Mouse (Mus musculus) embryonic facial prominence, embryonic 10.5 days (tissue): ENCODE measurements around the gene C2cd5. TPM values are rescaled to one million over a fixed set of nuclear protein-coding genes. Genes with fewer than 3 reads are reported as not detected.

Experiments
- DNase-seq: peaks from one replicate; pipeline ENCODE4 v3.0.0-alpha.2; 2017; ENCODE audit warnings: low spot score
- H3K27ac ChIP-seq: fragments of 300-500 bp; sonication (generic); replicated peaks from 2 replicates; pipeline ENCODE4 v1.5.1; 2016; ENCODE audit warnings: mild to moderate bottlenecking
- H3K27me3 ChIP-seq: fragments of 300-500 bp; sonication (generic); replicated peaks from 2 replicates; pipeline ENCODE4 v1.6.1; 2016; ENCODE audit warnings: low read depth, mild to moderate bottlenecking; ENCODE audit not compliant: poor library complexity, severe bottlenecking
- H3K36me3 ChIP-seq: fragments of 300-500 bp; sonication (generic); replicated peaks from 2 replicates; pipeline ENCODE4 v1.6.1; 2016; ENCODE audit warnings: mild to moderate bottlenecking, moderate library complexity
- H3K4me1 ChIP-seq: fragments of 300-500 bp; sonication (generic); 2 replicates; pipeline ENCODE4 v1.6.1; 2016
- H3K4me3 ChIP-seq: fragments of 300-500 bp; sonication (generic); 2 replicates; pipeline ENCODE4 v1.5.1; 2016; ENCODE audit warnings: mild to moderate bottlenecking, moderate library complexity
- H3K9me3 ChIP-seq: fragments of 300-500 bp; sonication (generic); 2 replicates; pipeline ENCODE4 v1.6.1; 2016; ENCODE audit warnings: mild to moderate bottlenecking
- WGBS: fragments of 180-500 bp; shearing (Covaris S2); methylation state at CpG from one replicate; pipeline ENCODE4 v1.1.7; 2016; 5-methylcytosine and 5-hydroxymethylcytosine counted together
- polyA plus RNA-seq: library from polyadenylated mRNA; unstranded; fragments of >200 nt; fragmentation: Nextera tagmentation; extraction: Ambion mirVana; gene quantifications from 2 replicates; pipeline ENCODE4 v1.2.1, GENCODE M21; 2016

The C2cd5 gene
- polyA plus RNA-seq, 1 experiment from 2014 or later = 31.3 TPM

- H3K9me3 ChIP-seq = no peaks in the 10 kb centered on the region
- 97% methylated on average over 7 of the region's 7 CpGs for WGBS
- H3K4me1 ChIP-seq = peaks cover 3% of the 10 kb centered on the region; the same call in 1 of the 2 replicates
- no peaks in the 10 kb centered on the region for H3K27me3 ChIP-seq
- no peak for DNase-seq
- H3K4me3 ChIP-seq = no peak overlapping the region
- no peaks in the 10 kb centered on the region for H3K36me3 ChIP-seq
- H3K27ac ChIP-seq = no peak overlapping the region
Measured at GRCm38 (mm10) chr6:143136688-143137087, 36.7 kb upstream of the C2cd5 start.

- WGBS = 93% methylated on average over 13 of the region's 13 CpGs
- Histone ChIP-seq H3K27me3 (no peaks in the 10 kb centered on the region), H3K9me3 (peaks cover 5% of the 10 kb centered on the region; the same call in 1 of the 2 replicates), H3K27ac (no peak overlapping the region), H3K4me3 (no peak overlapping the region), H3K4me1 (peaks cover 3% of the 10 kb centered on the region; the same call in 1 of the 2 replicates), H3K36me3 (no peaks in the 10 kb centered on the region)
- DNase-seq = no peak
Measured at GRCm38 (mm10) chr6:143135097-143135496, 35.2 kb upstream of the C2cd5 start.

DNA sequence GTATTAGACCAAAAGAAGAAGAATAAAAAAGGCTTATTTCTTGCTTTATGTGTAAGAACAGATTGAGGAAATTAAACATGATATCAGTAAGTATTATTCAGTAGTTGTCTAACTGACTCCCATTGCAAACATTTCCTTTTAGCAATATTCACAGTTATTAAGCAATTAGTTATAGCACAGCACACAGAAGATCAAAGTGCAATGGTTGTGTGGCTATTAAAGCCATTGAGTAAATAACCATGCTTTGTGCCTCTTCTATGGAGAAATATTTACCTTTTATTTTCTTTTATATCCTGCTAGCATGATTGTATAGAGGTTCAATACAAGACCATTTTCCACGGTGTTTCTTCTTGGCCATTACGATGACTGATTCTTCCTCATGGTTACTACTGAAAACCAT, 33.2 kb upstream of the C2cd5 start:
- no peak overlapping the region for H3K4me3 ChIP-seq
- no peaks in the 10 kb centered on the region for H3K36me3 ChIP-seq
- H3K9me3 ChIP-seq = peaks cover 7% of the 10 kb centered on the region; the same call in 1 of the 2 replicates
- no peaks in the 10 kb centered on the region for H3K27me3 ChIP-seq
- H3K4me1 ChIP-seq = peaks cover 3% of the 10 kb centered on the region; the same call in 1 of the 2 replicates
- no peak overlapping the region for H3K27ac ChIP-seq
- no peak for DNase-seq
- 97% methylated on average over 2 of the region's 2 CpGs for WGBS

DNA sequence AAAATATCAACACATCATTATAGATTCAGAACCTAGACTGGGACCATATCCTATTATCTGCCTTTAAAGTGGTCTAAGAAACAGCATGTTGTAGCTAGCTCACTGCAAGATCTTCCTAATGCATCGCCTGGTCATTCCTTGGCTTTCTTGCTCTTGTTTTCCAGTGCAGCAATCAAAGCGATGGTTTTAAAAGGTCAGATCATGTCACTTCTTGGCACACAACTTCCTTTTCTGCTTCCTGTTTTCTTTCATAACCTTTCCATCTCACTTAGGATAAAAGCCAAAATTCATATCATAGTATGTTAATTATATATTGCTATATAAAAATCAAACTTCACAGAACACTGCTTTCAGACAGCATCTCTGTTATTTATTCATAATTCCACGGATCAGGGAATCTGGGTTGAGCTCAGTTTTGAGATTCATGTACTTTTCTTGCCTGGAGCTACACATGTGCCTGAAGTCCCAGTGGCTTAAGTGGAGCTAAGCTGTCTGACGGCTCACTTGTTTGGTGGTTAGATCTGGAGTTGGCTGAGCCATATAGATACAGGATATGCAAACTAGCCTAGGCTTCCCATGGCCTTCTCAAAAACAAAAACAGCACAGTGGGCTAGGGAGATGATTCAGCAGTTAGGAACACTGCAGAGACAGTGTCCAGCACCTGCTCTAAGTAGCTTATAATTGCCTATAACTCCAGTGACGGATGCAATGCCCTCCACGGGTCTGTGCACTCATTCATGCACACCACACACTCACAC, 32.1 kb upstream of the C2cd5 start:
- Histone ChIP-seq H3K4me1 (no peaks in the 10 kb centered on the region), H3K36me3 (no peaks in the 10 kb centered on the region), H3K27ac (no peak overlapping the region), H3K27me3 (no peaks in the 10 kb centered on the region), H3K4me3 (no peak overlapping the region), H3K9me3 (peaks cover 7% of the 10 kb centered on the region; the same call in 1 of the 2 replicates)
- no peak for DNase-seq
- 81% methylated on average over 6 of the region's 6 CpGs for WGBS

GRCm38 (mm10) chr6:143130411-143130810, 30.5 kb upstream of the C2cd5 start:
- Histone ChIP-seq H3K4me1 (no peaks in the 10 kb centered on the region), H3K36me3 (no peaks in the 10 kb centered on the region), H3K27me3 (no peaks in the 10 kb centered on the region), H3K4me3 (no peak overlapping the region), H3K27ac (no peak overlapping the region), H3K9me3 (peaks cover 7% of the 10 kb centered on the region; the same call in 1 of the 2 replicates)
- 81% methylated on average over 4 of the region's 4 CpGs for WGBS
- no peak for DNase-seq

GRCm38 (mm10) chr6:143129952-143130351, 30.0 kb upstream of the C2cd5 start:
- 88% methylated on average over 3 of the region's 3 CpGs for WGBS

DNA sequence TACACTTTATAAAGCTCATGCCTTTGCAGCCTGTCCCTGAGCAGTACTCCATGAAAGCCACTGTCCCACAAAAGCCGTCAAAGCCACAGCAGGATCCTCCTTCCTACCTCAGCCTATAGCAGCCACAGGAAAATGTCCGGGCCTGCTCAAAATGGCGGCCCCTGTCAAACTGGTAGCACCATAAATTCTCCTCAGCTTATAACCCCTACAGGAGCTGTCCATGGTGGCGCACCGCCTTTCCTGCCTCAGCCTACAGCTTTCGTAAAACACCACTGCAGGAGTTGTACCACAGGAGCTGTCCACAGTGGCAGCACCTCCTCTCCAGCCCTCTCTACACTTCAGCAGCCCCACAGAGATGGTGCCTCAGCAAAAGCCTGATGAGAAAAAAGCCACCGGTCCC, 29.5 kb upstream of the C2cd5 start:
- DNase-seq = no peak
- Histone ChIP-seq H3K27ac (no peak overlapping the region), H3K4me1 (no peaks in the 10 kb centered on the region), H3K4me3 (no peak overlapping the region), H3K9me3 (peaks cover 7% of the 10 kb centered on the region; the same call in 1 of the 2 replicates), H3K36me3 (no peaks in the 10 kb centered on the region), H3K27me3 (no peaks in the 10 kb centered on the region)
- WGBS = 88% methylated on average over 7 of the region's 7 CpGs

More at GRCm38 (mm10) chr6:143129952-143130351, 30.0 kb upstream of the C2cd5 start:
- Histone ChIP-seq H3K27me3 (no peaks in the 10 kb centered on the region), H3K4me3 (no peak overlapping the region), H3K4me1 (no peaks in the 10 kb centered on the region), H3K9me3 (peaks cover 7% of the 10 kb centered on the region; the same call in 1 of the 2 replicates), H3K27ac (no peak overlapping the region), H3K36me3 (no peaks in the 10 kb centered on the region)
- no peak for DNase-seq

DNA sequence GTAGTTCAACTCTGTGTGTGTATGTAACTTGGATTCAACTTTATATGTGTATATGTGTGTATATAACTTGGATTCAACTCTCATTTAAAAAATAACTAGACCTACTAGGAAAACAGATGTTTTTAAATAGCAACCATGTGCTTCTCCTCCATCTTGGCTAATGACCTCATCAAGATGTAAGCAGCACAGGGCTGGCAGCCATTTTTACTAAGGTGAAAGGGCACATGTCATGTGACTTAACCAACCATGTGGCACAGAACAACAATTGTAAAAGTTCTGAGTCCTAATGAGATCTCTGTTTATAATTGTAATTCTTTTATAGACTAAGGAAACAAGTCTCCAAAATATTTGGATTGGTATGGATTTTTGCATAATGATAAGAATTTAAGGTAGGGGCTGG, 25.8 kb upstream of the C2cd5 start:
- no peaks in the 10 kb centered on the region for H3K36me3 ChIP-seq
- H3K27ac ChIP-seq = no peak overlapping the region
- no peak for DNase-seq
- no peak overlapping the region for H3K4me3 ChIP-seq
- no peaks in the 10 kb centered on the region for H3K4me1 ChIP-seq
- H3K27me3 ChIP-seq = no peaks in the 10 kb centered on the region
- peaks cover 7% of the 10 kb centered on the region; the same call in 1 of the 2 replicates for H3K9me3 ChIP-seq

DNA sequence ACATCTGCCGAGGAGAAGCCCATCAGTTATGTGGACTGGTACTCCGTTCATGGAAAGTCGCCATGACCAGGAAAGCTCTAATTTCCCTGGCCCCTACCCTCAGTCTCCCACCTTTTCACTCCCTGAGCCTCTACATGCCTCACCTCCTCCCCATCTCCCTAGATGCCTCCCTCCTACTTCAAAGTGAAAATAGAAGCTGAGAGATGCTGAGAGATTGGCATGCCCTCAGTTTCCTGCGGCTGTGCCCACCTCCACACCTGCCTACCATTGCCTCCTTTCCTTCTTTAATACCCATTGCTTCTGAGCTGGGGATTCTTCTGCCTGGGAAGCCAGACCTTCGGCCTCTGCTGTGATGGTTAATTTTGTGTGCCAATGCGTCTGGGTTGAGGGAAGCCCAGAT, 19.4 kb upstream of the C2cd5 start:
- 91% methylated on average over 6 of the region's 6 CpGs for WGBS
- Histone ChIP-seq H3K4me3 (no peak overlapping the region), H3K36me3 (no peaks in the 10 kb centered on the region), H3K9me3 (0 out of 2 replicates have a peak, but pooled peaks cover 2% of the 10 kb centered on the region), H3K27me3 (no peaks in the 10 kb centered on the region), H3K4me1 (peaks cover 9% of the 10 kb centered on the region; the same call in 1 of the 2 replicates), H3K27ac (no peak overlapping the region)
- no peak for DNase-seq

DNA sequence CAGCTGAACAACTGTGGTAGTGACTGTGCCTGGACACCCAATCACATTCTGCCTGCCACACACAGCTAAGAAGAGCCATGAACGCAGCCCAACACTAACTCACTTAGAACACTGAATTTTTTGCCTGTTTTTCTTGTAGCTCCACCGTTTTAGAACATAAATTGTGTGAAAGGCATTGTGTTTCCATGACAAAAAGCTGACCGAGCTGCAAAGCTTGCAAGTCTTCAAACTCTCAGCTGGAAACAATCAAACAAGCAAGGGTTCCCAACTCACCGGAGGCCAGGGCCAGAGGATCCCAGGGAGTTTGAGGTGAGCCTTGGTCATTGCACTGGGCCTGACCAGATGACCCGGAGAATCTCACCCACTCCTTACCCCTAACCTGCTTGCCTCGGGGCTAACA, 16.8 kb upstream of the C2cd5 start:
- Histone ChIP-seq H3K27ac (no peak overlapping the region), H3K4me3 (no peak overlapping the region), H3K27me3 (no peaks in the 10 kb centered on the region), H3K9me3 (0 out of 2 replicates have a peak, but pooled peaks cover 2% of the 10 kb centered on the region), H3K36me3 (no peaks in the 10 kb centered on the region), H3K4me1 (peaks cover 9% of the 10 kb centered on the region; the same call in 1 of the 2 replicates)
- DNase-seq = no peak
- WGBS = 57% methylated on average over 6 of the region's 6 CpGs

- Histone ChIP-seq H3K36me3 (no peaks in the 10 kb centered on the region), H3K4me3 (no peak overlapping the region), H3K4me1 (peaks cover 13% of the 10 kb centered on the region; the same call in 1 of the 2 replicates), H3K27me3 (no peaks in the 10 kb centered on the region), H3K9me3 (0 out of 2 replicates have a peak, but pooled peaks cover 2% of the 10 kb centered on the region), H3K27ac (no peak overlapping the region)
- DNase-seq = no peak
- 79% methylated on average over 5 of the region's 5 CpGs for WGBS
Measured at GRCm38 (mm10) chr6:143115505-143115904, 15.6 kb upstream of the C2cd5 start.

DNA sequence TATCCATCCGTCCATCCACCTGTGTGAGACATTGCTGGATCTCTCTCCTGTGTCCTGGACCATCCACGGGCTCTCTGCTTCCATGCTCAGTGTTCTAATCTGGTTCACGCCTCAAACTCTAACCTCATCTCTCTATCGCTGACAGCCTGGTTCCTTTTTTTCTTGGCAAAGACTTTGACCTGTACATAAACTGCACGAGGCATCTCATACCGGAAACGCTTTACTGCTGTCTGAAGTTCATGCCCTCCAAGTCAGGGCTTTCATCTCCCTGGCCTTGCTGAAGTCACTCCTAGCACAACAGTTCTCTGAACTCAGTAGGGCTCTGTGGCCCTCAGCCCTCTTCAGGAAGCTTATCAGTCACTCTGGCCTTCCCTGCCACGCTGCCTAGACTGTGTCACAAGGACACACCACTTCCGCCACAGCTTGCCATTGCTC, 15.1 kb upstream of the C2cd5 start:
- Histone ChIP-seq H3K27me3 (no peaks in the 10 kb centered on the region), H3K36me3 (no peaks in the 10 kb centered on the region), H3K4me3 (no peak overlapping the region), H3K4me1 (peaks cover 13% of the 10 kb centered on the region; the same call in 1 of the 2 replicates), H3K9me3 (no peaks in the 10 kb centered on the region), H3K27ac (no peak overlapping the region)
- WGBS = 74% methylated on average over 9 of the region's 9 CpGs
- no peak for DNase-seq

- H3K36me3 ChIP-seq = no peaks in the 10 kb centered on the region
- whole genome bisulfite sequencing = 11% methylated on average over 2 of the region's 2 CpGs
- H3K4me3 ChIP-seq = no peak overlapping the region
- no peak for DNase-seq
- peaks cover 13% of the 10 kb centered on the region; the same call in 1 of the 2 replicates for H3K4me1 ChIP-seq
- H3K27ac ChIP-seq = no peak overlapping the region
- no peaks in the 10 kb centered on the region for H3K27me3 ChIP-seq
- no peaks in the 10 kb centered on the region for H3K9me3 ChIP-seq
Measured at GRCm38 (mm10) chr6:143114556-143114955, 14.6 kb upstream of the C2cd5 start.
